Mouse (Mus musculus) spleen, adult 18-20 months (tissue): ENCODE measurements around the gene 1810049J17Rik.
"Not testable (repeated sequence)": the region's sequence is repeated elsewhere in the genome, so short reads cannot be mapped to it uniquely, and the experiment has no call there.

Source experiments
- DNase-seq, 2 experiments: peaks; one replicate each; pipeline ENCODE4 v3.0.0; 2022; ENCODE audit warnings: mixed read lengths in 2 of 2

The 1810049J17Rik gene

DNA sequence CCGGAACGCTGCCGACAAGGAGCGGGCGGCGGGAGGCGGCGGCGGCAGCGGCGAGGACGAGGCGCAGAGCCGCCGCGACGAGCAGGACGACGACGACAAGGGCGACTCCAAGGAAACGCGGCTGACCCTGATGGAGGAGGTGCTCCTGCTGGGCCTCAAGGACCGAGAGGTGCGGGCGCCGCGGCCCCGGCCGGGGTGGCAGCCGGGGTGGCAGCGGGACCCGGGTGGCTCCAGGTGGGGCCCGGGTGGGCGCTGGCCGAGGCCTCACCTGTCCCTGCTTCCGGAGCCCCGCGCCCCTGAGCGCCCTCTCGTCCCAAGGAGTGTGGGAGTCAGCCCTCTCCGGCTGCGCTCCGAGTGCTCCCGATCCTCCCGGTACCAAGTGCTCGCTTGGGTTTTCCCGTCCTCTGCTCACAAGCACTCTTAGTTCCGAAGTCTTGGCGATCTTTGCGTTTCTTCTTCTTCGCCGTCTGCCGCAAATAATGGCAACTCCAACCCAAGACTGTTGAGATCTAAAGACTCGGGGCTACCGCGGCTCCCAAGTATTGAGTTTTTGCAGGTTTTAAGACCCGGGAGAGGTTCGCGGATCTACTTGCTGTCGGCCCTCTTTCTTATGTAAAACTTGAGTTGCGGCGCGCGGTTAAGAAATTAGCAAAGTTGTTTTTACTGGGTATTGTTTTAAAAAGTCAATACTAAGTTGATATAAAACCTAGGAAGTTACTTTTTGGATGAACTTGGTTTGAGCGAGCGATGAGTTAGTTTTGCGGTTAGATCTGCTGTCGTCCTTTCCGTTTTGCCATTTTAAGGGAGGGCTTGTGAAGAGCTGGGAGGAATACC is at the start of gene 1810049J17Rik:
Gene 1810049J17Rik (minus strand): TSS at position 112 of the 834 bp plus-strand sequence.
- DNase-seq: peak; percentile 30 to 37

- peak in 1 of 2 experiments; percentile 63 for DNase-seq
Measured at GRCm38 (mm10) chr15:12371183-12371582, 49.5 kb upstream of the 1810049J17Rik start.

DNA sequence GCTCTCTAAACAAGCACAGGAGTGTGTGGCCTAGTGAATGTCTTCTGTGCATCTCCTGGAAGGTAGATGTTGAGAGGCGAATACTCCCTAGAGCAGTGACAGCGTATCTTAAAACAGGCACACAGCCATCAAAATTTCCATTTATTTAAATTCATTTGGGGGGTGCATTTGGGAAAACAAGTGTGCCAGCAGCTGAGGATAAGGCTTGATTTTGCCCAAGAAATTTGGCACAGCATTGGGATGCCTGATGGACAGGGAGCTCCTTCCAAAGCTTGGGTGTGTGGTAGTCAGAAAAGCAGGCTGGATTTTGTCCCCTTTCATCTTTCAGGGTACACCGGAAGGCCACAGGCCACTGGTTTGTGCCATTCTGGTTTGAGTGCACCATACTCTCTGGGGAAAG is 48.4 kb upstream of the 1810049J17Rik start:
- no peak for DNase-seq

DNA sequence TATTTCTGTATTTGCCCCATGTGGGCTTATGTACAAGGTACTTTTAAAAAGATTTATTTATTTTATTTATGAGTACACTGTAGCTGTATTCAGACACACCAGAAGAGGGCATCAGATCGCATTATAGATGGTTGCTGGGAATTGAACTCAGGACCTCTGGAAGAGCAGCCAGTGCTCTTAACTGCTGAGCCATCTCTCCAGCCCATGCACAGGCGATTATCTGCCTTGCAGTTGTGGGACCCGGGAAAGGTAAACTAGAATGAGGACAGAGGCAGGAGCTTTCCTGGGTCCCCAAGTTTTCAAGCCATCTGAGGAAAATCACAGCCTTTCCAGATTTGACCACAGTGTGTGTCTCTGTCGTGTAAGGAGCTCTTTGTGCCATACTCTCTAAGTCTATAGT is 47.2 kb upstream of the 1810049J17Rik start:
- DNase-seq: no peak

DNA sequence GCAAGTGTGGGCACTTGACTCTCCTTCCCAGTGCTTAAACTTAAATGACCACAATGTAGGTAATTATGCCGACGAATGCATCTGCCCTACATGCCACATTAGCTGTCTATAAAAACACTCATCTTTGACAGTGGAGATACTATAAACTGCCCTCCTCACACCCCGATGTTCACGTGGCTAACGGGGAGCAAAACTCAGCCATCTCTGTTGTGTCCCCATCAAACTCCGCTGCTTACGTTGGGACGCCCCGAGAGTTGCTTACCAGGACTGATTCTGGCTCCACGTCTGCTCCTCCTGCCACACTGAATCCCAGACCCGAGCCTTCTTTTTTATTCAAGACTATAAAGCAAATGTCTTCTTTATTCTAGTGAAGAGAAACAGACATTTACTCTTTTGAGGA is 46.7 kb upstream of the 1810049J17Rik start:
- no peak for DNase-seq

GRCm38 (mm10) chr15:12367306-12368080 is 45.8 kb upstream of the 1810049J17Rik start:
- no peak for DNase-seq

DNA sequence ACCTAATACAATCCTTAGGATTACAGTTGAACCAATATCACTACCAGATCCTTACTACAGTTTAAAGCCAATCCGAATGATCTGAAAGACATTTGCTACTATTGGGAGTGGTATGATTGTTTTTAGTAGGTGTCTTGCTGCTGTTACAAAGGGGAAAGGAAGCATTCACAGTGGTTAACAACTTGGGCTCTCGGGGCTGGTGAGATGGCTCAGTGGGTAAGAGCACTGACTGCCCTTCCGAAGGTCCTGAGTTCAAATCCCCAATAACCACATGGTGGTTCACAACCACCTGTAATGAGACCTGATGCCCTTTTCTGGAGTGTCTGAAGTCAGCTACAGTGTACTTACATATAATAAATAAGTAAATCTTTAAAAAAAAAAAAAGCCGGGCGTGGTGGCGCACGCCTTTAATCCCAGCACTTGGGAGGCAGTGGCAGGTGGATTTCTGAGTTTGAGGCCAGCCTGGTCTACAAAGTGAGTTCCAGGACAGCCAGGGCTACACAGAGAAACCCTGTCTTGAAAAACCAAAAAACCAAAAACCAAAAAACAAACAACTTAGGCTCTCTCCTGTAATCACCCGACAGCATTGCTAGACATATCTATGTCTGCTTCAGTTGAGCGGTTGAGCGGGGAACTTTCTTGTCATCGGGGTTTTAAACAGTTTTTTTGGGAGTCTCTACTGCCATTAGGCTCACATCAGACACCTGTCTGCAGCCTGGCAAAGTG is 45.0 kb upstream of the 1810049J17Rik start:
- DNase-seq: not testable (repeated sequence)

GRCm38 (mm10) chr15:12366072-12366469 is 44.4 kb upstream of the 1810049J17Rik start:
- no peak for DNase-seq

DNA sequence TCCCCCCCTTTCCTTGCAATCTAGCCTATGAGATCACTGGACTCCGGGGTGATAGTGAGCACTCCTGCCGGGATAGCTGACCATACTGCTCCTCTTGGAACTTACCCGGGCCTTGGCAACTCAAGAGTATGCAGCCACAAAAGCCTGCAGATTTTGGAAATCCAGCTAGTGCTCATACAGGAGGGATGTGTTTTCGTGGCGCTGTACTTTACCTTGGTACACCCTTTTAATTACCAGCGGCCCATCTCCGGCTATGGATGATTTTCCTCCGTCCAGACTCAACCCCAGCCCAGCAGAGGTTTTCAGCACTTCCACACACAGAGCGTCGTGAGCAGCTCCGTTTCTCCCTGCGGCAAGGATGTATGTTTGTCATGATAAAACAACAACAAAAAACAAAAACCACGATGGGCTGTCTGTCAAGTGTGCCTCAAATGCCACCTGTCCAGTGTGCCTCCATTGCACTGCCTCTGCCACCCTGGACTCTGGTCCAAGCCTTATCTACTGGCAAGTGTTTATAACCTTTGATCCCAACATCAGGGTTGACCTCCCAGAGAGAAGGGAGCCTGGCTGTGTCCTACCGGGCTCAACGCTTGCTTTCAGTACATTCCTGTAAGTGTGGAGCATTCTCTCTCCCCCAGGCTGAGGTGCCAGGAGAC is 43.8 kb upstream of the 1810049J17Rik start:
- DNase-seq: no peak

DNA sequence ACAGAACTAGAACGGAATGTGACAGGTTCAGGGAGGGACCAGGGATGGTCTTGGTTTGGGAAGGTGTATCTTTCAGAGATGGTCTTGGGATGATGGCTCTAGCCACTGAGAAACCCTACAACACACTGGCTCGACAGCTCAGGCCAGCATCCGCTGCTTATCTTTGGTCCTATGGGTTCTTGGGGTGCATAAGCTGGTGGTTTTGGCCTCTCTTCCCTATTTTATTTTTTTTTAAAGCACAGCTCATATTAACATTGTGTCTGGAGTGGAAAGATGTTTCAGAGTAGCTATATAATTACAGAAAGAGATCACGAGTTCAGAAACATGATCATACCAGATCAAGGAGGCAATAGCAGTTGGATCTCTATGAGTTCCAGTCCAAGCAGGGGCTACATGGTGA is 42.4 kb upstream of the 1810049J17Rik start:
- no peak for DNase-seq

GRCm38 (mm10) chr15:12362701-12363040 is 41.0 kb upstream of the 1810049J17Rik start:
- no peak for DNase-seq

DNA sequence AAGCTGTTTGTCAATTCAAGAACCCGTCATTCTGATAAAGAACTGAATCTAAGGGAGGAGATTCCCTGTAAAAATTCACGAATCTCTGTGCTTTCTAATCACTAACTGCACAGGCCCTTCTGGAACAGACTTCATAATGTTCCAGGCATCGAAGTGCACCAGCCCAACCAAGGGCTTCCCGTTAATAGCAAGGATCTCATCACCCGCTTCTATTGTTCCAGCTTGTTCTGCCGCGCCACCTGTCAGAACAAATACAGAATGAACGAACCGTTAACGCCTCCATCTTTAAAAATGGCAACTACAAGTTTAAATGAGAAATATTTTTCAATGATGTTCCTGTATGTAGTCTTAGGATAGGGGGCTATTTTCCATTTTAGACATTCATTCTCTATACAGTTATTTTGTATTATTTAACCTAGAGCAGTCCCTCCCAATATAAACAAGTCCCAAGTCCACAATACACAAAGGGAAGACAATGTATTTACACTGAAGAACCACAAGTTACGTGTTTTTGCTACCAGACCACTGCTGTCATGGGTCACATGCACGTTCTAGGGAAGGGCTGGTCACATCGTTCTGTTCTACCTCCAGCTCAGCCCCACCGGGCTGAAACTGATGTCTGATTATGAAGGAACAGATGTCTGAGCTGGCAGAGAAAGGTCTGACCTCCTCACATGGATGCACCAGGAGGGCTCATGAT is 40.5 kb upstream of the 1810049J17Rik start:
- no peak for DNase-seq

GRCm38 (mm10) chr15:12360519-12361212 is 39.0 kb upstream of the 1810049J17Rik start:
- DNase-seq: no peak

DNA sequence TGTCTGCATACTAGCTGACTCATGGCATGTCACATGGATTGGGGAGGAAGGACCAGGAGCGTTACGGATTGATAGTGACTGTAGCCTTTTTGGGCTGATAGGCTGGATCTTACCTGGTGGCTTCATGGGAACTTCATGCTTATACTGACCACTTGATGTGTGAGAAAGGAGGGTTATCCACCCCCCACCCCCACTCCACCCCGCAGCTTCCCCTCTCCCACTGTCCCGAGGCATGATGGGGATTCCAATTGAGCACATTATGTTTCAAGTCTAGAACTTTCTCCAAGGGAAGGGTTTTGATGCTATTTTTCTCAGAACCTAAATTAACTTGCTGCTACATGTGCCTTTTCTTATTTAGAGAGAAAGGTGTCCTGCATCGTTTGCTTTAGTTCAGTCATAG is 36.7 kb upstream of the 1810049J17Rik start:
- no peak for DNase-seq

DNA sequence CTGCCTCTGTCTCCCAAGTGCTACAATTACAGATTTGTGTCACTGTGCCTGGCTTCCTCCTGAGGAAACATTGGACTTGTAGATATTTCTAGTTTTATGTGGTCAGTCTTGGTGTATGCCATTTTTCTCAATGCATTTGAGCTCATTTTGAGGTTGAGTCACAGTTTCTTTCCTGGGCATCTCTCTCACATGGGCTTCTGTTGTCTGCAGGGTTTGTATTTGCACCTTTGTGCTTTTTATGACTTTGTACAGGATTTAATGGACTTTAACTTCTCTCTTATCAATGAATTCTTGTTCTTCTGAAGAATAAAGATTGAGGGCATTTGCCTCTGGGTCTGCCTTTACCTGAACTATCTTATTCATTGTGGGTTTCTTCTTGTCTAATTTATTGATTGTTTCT is 35.8 kb upstream of the 1810049J17Rik start:
- DNase-seq: no peak

DNA sequence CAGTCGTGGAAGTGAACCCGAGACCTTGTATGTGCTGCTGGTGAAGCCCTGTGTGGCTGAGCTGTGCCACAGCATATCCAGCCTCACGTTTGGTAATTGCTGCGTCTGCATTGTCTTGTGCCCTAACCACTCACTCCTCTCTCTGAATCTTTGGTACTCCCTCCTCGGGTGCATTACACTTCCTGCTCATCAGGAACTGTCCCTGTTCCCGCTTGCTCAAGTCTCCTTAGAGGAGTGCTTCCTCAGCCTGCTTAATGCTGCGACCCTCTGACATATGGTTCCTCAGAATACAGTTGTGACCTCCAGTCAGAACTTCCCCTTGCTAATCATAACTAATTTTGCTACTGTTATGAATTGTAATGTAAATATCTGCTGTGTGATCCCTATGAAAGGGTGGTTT is 34.2 kb upstream of the 1810049J17Rik start:
- DNase-seq: no peak

DNA sequence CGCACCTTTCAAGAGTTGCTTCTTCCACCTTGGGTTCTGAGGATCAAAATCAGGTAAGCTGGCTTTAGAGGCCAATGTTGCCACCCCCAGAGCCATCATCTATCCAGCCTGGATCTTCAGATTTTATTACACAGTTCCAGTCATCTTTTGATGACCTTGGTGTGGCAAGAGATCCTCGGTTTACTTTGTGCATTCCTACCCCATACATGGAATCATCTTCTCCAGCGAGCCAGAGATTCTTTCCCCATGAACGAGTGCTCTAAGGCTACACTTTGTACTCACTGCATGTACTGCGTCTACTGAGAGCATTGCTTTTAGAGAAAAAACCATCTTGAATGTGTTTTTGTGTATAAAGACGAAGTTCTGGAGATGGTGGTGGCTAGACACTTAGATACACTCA is 33.6 kb upstream of the 1810049J17Rik start:
- no peak for DNase-seq

DNA sequence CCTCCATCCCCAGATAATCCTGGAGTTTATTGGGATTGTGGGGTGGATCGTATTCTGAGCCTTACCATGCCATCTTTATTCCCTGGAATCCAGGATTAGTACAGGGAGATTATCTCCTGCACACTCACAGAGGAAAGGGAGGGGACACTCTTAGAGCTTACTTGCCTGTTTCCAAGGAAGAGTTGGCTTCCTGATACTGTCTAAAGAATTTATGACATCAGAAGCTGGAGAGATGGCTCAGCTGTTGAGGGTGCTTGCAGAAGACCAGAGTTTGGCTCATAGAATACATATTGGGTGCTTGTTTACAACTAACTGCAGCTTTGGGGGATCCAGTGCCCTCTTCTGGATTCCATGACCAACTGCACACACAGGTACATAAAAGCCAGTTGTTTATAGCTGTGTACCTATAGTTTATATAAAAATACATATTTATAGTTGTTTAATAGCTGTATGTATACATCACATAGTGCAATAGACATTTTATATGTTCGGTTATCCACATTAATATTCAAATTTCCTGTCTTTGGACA is 32.6 kb upstream of the 1810049J17Rik start:
- no peak for DNase-seq

GRCm38 (mm10) chr15:12351470-12351869 is 29.8 kb upstream of the 1810049J17Rik start:
- no peak for DNase-seq

DNA sequence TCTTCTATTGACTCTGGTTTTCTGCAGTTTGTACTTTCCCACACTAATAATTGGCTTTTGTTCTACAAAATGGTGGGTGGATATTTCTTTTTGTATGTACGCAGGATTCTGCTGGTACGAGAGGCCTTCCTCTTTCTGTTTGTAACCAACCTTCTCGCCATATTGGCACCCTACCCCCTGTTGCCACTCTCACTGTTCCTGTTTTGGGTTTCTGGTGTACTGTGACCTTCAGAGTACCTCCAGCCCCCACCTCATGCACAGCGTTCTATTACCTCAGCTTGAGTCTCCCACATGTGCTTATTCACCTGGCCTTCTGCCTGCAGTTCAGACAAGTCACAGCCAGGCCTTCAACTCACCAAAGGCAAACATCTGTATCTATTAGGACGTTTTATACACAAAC is 28.1 kb upstream of the 1810049J17Rik start:
- no peak for DNase-seq

DNA sequence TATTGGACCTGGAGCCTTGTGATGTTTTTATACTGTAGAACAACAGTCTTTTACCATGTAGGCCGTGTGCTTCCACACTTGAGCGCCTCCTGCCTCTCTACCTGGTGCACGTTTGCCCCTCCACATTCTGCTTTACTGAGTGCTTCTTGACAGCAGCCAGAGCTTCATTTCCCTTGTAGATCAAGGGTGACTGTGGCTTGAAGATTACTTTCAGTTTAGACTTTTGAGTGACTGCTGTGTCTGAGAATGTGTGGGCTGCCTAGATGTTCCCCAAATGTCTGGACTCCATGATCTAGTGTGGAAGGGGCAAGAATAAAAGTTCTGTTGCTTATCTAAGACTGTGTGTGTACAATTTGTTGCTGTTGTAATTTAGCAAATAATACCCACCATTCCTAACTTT is 27.3 kb upstream of the 1810049J17Rik start:
- no peak for DNase-seq
